Mouse (Mus musculus): ENCODE measurements around the gene Mon2.

GRCm38 (mm10) chr10:123039936-123040335 is 36.4 kb downstream of the Mon2 start:
- TF ChIP-seq CTCF (IDR thresholded peaks at IDR 0.05; ENCODE audit: extremely low read depth, insufficient read depth, low read length) = no peak
- TF ChIP-seq POLR2A (IDR thresholded peaks at IDR 0.05; ENCODE audit: extremely low read depth, insufficient read depth, low read length) = no peak
